Comparison of ENCODE assay signal across 8 mouse cellular contexts in genomic region chr10:93611419-93612007, GRCm38 (mm10). TPM values are rescaled to one million over a fixed set of nuclear protein-coding genes. Genes with fewer than 3 reads are reported as not detected.
DNase-seq lines count a peak whose midpoint lies in the region.

No protein-coding gene starts in this region.

- peak; percentile 29 to 30 for DNase-seq in adrenal gland, adult 18-20 months (ENCODE audit: low spot score in 2 of 2)
- DNase-seq in adrenal gland, adult 8-10 months = no peak
- DNase-seq in thymus, postnatal 0 days (ENCODE audit: low spot score) = peak; percentile 64
- DNase-seq in thymus, postnatal 14 days = no peak
- DNase-seq in fibroblast of lung, adult 2 months (ENCODE audit: low read depth) = peak; percentile 39
- peak; percentile 46 for DNase-seq in kidney, postnatal 10 days
- peak; percentile 51 for DNase-seq in lung, postnatal 10 days
- no peak for DNase-seq in MN1 (ENCODE audit: low spot score)

RNA-seq across cellular contexts. Expression of gene Snrpf, which starts 22.0 kb away (rescaled TPM):
- 10 to 100 TPM; 14.6 to 16.7 TPM for total RNA-seq in adrenal gland, adult 18-20 months (2021)
- total RNA-seq in adrenal gland, adult 8-10 months (2022) = 10 to 100 TPM; 11.0 to 20.5 (median 13.2) TPM
- polyA plus RNA-seq in thymus, postnatal 0 days (2015; fragmentation: Nextera tagmentation; extraction: Ambion mirVana) = 170 and 188 TPM in 2 replicates

RNA-seq across cellular contexts. Expression of gene Ntn4, which starts 29.0 kb away (rescaled TPM):
- 10 to 100 TPM; 18.6 to 22.4 TPM for total RNA-seq in adrenal gland, adult 18-20 months (2021)
- total RNA-seq in adrenal gland, adult 8-10 months (2022) = 10 to 100 TPM; 20.1 to 30.3 (median 26.3) TPM
- 0.04 and 0.05 TPM in 2 replicates for polyA plus RNA-seq in thymus, postnatal 0 days (2015; fragmentation: Nextera tagmentation; extraction: Ambion mirVana)

Comparison
In these comparisons a context has a peak if more than half of its experiments do, and no peak if none do; other contexts are left out.
1. DNase-seq: peak in adrenal gland, adult 18-20 months (2 of 2), thymus, postnatal 0 days (single experiment), fibroblast of lung, adult 2 months (single experiment), kidney, postnatal 10 days (single experiment) and lung, postnatal 10 days (single experiment); none in adrenal gland, adult 8-10 months (single experiment), thymus, postnatal 14 days (single experiment) and MN1 (single experiment).